Mouse (Mus musculus): Measurements from ENCODE around the gene Rnf144b. TPM values are rescaled to one million over a fixed set of nuclear protein-coding genes. Genes with fewer than 3 reads are reported as not detected.

Gene Rnf144b
- polyA plus RNA-seq, 1 experiment from 2014 or later: 0.91 TPM

DNA sequence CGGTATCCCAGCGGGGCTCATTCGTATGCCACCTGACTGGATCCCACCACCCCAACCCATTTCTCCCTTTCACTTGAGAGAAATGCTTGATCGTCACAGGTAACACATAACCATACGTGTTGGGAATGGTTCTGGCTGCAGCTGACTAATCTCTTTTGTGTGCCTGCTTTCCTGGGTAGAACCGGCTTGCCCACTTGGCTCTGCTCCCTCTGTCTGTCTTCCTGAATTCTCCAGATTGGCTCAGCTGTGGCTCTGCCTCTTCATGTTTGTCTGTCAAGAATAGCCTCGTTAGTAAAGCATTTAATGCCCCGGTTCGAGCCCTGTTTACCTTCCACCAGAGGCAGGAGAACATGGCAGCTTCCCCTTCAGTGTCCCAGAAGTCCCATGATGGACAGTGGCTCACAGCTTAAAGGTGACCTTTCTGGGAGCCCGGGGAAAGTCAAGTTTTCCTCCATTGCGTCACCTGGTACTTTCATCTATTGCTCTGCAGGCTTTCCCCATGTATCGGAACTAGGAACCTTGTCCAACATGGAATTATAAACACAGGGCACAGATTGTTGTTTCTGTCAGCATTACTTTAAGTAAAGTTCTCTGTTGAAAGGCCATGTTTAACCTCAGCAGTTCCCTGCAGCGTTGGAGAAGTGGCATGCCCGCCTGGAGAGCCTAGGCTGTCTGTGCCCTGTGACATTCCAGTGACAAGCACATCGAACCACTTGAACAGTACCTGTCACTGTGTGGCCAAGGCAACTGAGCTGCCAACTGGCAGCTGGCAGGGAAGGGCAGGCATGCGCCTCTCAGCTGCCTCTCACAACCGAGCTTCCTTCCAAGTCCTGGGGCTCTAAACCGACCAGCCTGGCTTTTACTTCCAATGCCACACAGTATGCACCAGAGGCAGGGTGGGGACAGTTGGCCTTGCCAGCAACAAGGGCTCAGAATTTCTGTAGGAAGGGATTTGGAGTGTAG, 101.4 kb downstream of the Rnf144b start:
- 83% methylated on average over 18 of the region's 18 CpGs for WGBS
- no peak overlapping the region for H3K4me2 ChIP-seq (ENCODE audit: low read depth, severe bottlenecking)
- H3K27ac ChIP-seq (replicated peaks; ENCODE audit: low read depth, low read length): no peak overlapping the region; the same call in 1 of the 2 replicates
- DNase-seq (ENCODE audit: low spot score): no peak
- no peaks in the 10 kb centered on the region for H3K27me3 ChIP-seq (ENCODE audit: control insufficient read depth, insufficient read depth, low read length)
- no peaks in the 10 kb centered on the region for H3K36me3 ChIP-seq (ENCODE audit: control insufficient read depth, insufficient read depth, low read length)
- H3K4me3 ChIP-seq (ENCODE audit: low read depth, low read length): no peak overlapping the region
- no peak for ATAC-seq (ENCODE audit: insufficient number of reproducible peaks, low FRiP score, low TSS enrichment, low read depth)
- no peaks in the 10 kb centered on the region for H3K9me3 ChIP-seq (ENCODE audit: control insufficient read depth, low read length)
- no peak overlapping the region for H3K9ac ChIP-seq (ENCODE audit: low read length)
- H3K4me1 ChIP-seq (ENCODE audit: control insufficient read depth, insufficient read depth, low read length): no peaks in the 10 kb centered on the region

DNA sequence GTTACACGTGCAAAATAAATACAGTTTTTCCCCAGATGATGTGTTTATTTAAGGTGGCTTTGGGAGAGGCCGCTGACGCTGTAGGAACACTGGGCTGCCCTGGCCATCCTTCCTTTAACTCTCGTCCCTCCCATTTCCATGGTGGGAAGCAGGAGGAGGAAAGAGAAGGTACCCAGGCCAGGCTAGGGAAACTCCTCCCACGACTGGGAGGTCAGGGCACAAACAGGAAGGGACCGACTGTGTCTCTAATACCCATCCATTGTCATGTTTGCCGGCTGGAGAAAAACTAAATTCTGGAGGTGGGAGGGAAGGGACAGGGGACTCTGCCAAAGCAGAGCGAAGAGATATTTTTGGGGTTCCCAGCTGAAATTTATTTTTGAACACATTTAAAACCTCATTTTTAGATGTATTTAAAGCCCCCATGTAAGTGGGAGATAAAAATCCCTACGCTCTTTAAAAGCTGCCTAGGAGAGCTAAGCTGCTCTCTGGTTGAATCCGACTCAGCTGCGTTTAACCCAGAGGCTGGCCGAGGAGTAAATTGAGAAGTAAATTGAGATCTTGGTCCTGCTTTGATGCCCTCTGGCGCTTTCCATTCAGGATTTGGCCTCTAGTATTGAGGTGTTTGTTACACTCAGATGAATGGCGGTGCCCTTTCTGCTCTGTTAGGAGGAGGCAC, 102.3 kb downstream of the Rnf144b start:
- ATAC-seq (ENCODE audit: insufficient number of reproducible peaks, low FRiP score, low TSS enrichment, low read depth): no peak
- Histone ChIP-seq H3K4me2 (ENCODE audit: low read depth, severe bottlenecking) (no peak overlapping the region), H3K4me3 (ENCODE audit: low read depth, low read length) (no peak overlapping the region), H3K27me3 (ENCODE audit: control insufficient read depth, insufficient read depth, low read length) (no peaks in the 10 kb centered on the region), H3K27ac (replicated peaks; ENCODE audit: low read depth, low read length) (no peak overlapping the region), H3K4me1 (ENCODE audit: control insufficient read depth, insufficient read depth, low read length) (no peaks in the 10 kb centered on the region), H3K36me3 (ENCODE audit: control insufficient read depth, insufficient read depth, low read length) (no peaks in the 10 kb centered on the region), H3K9me3 (ENCODE audit: control insufficient read depth, low read length) (no peaks in the 10 kb centered on the region), H3K9ac (ENCODE audit: low read length) (no peak overlapping the region)
- 29% methylated on average over 14 of the region's 14 CpGs for WGBS
- DNase-seq (ENCODE audit: low spot score): no peak

DNA sequence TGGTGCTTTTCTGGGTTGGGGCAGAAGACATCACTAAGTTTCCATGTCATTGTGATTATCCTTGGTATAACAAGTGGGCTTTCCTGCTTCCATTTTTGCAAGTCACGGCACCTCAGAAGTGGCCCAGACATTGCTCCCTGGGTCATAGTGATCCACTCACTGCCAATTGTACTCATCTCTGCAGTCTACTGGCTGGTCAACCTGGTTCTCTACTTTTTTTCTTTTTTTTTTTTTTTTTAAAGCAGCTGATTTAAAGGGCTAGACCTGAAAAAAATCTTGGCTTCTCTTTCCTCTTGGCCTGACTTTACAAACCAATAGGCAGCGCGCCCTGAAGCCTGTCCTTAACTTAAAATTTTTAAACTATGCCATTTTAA, 102.9 kb downstream of the Rnf144b start:
- DNase-seq (ENCODE audit: low spot score): no peak
- H3K4me3 ChIP-seq (ENCODE audit: low read depth, low read length): no peak overlapping the region
- H3K27ac ChIP-seq (replicated peaks; ENCODE audit: low read depth, low read length): no peak overlapping the region
- H3K27me3 ChIP-seq (ENCODE audit: control insufficient read depth, insufficient read depth, low read length): no peaks in the 10 kb centered on the region
- H3K36me3 ChIP-seq (ENCODE audit: control insufficient read depth, insufficient read depth, low read length): no peaks in the 10 kb centered on the region
- H3K9ac ChIP-seq (ENCODE audit: low read length): no peak overlapping the region
- ATAC-seq (ENCODE audit: insufficient number of reproducible peaks, low FRiP score, low TSS enrichment, low read depth): no peak
- H3K4me1 ChIP-seq (ENCODE audit: control insufficient read depth, insufficient read depth, low read length): no peaks in the 10 kb centered on the region
- no peaks in the 10 kb centered on the region for H3K9me3 ChIP-seq (ENCODE audit: control insufficient read depth, low read length)
- WGBS: 86% methylated on average over 3 of the region's 3 CpGs
- H3K4me2 ChIP-seq (ENCODE audit: low read depth, severe bottlenecking): no peak overlapping the region

DNA sequence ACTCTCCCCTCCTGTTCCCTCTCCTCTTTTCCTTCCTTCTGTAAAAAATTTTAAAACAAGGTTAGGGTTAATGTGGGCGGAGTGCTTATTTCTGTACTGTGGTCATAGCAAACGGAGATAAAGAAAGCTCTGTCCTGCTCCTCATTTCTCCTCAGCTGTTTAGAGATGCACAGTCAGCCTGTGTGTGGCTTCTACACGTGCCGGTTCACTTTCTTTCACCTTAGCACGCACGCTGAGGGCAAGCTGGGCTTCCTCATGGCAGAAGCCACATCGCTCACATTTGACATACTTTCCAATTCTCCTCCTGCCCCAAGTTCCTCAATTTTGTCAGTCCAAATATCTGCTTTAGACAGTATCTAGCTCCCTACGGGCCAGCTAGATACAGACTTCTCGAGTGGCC, 103.3 kb downstream of the Rnf144b start:
- no peak for ATAC-seq (ENCODE audit: insufficient number of reproducible peaks, low FRiP score, low TSS enrichment, low read depth)
- WGBS: 90% methylated on average over 9 of the region's 9 CpGs
- H3K27ac ChIP-seq (replicated peaks; ENCODE audit: low read depth, low read length): no peak overlapping the region
- H3K4me2 ChIP-seq (ENCODE audit: low read depth, severe bottlenecking): no peak overlapping the region
- H3K36me3 ChIP-seq (ENCODE audit: control insufficient read depth, insufficient read depth, low read length): no peaks in the 10 kb centered on the region
- no peaks in the 10 kb centered on the region for H3K27me3 ChIP-seq (ENCODE audit: control insufficient read depth, insufficient read depth, low read length)
- no peak overlapping the region for H3K9ac ChIP-seq (ENCODE audit: low read length)
- no peak overlapping the region for H3K4me3 ChIP-seq (ENCODE audit: low read depth, low read length)
- no peaks in the 10 kb centered on the region for H3K9me3 ChIP-seq (ENCODE audit: control insufficient read depth, low read length)
- no peaks in the 10 kb centered on the region for H3K4me1 ChIP-seq (ENCODE audit: control insufficient read depth, insufficient read depth, low read length)
- DNase-seq (ENCODE audit: low spot score): no peak

DNA sequence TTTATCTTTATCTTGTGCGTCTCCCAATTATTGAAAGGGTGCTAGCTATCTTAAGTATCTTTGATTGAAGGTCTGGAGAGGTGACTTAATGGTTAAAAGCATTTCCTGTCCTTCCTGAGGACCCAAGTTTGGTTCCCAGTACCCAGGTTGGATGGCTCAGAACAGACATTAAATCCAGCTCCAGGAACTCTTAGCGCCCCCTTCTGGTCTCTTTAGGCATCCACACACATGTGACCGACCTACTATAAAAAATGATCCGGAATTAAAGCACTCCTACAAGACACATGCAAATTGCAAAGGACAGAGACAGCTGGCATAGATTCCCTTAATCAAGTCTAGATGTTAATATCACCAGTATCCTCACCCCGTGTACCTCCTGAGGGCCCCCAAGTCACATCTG, 104.1 kb downstream of the Rnf144b start:
- no peaks in the 10 kb centered on the region for H3K27me3 ChIP-seq (ENCODE audit: control insufficient read depth, insufficient read depth, low read length)
- no peaks in the 10 kb centered on the region for H3K9me3 ChIP-seq (ENCODE audit: control insufficient read depth, low read length)
- DNase-seq (ENCODE audit: low spot score) (no peak), ATAC-seq (ENCODE audit: insufficient number of reproducible peaks, low FRiP score, low TSS enrichment, low read depth) (no peak)
- no peak overlapping the region for H3K4me3 ChIP-seq (ENCODE audit: low read depth, low read length)
- 89% methylated on average over 5 of the region's 5 CpGs for WGBS
- H3K9ac ChIP-seq (ENCODE audit: low read length): no peak overlapping the region
- H3K4me2 ChIP-seq (ENCODE audit: low read depth, severe bottlenecking): no peak overlapping the region
- no peaks in the 10 kb centered on the region for H3K4me1 ChIP-seq (ENCODE audit: control insufficient read depth, insufficient read depth, low read length)
- H3K27ac ChIP-seq (replicated peaks; ENCODE audit: low read depth, low read length): no peak overlapping the region
- no peaks in the 10 kb centered on the region for H3K36me3 ChIP-seq (ENCODE audit: control insufficient read depth, insufficient read depth, low read length)

DNA sequence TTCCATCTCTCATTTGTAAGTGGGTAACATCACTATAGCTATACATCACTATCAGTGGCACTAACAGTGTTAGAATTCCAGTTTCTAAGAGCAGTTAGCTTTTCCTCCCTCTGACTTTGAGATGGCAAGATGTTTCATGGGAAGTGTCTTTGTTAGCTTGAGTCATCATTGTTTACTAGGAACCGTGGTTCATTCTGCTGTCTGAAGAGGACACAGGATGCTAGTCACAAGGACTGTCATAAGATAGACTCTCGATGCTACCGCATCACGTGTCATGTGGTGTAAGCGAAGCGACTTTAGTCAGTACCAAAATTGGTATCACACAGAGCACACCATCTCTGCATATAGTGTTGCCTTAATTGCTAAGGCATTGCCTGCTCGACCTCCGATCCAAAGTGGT, 105.7 kb downstream of the Rnf144b start:
- no peak overlapping the region for H3K4me2 ChIP-seq (ENCODE audit: low read depth, severe bottlenecking)
- WGBS: 93% methylated on average over 8 of the region's 8 CpGs
- H3K4me1 ChIP-seq (ENCODE audit: control insufficient read depth, insufficient read depth, low read length): no peaks in the 10 kb centered on the region
- no peaks in the 10 kb centered on the region for H3K27me3 ChIP-seq (ENCODE audit: control insufficient read depth, insufficient read depth, low read length)
- no peak overlapping the region for H3K27ac ChIP-seq (replicated peaks; ENCODE audit: low read depth, low read length)
- no peak overlapping the region for H3K9ac ChIP-seq (ENCODE audit: low read length)
- no peak overlapping the region for H3K4me3 ChIP-seq (ENCODE audit: low read depth, low read length)
- H3K9me3 ChIP-seq (ENCODE audit: control insufficient read depth, low read length): no peaks in the 10 kb centered on the region
- ATAC-seq (ENCODE audit: insufficient number of reproducible peaks, low FRiP score, low TSS enrichment, low read depth) (no peak), DNase-seq (ENCODE audit: low spot score) (no peak)
- H3K36me3 ChIP-seq (ENCODE audit: control insufficient read depth, insufficient read depth, low read length): no peaks in the 10 kb centered on the region

DNA sequence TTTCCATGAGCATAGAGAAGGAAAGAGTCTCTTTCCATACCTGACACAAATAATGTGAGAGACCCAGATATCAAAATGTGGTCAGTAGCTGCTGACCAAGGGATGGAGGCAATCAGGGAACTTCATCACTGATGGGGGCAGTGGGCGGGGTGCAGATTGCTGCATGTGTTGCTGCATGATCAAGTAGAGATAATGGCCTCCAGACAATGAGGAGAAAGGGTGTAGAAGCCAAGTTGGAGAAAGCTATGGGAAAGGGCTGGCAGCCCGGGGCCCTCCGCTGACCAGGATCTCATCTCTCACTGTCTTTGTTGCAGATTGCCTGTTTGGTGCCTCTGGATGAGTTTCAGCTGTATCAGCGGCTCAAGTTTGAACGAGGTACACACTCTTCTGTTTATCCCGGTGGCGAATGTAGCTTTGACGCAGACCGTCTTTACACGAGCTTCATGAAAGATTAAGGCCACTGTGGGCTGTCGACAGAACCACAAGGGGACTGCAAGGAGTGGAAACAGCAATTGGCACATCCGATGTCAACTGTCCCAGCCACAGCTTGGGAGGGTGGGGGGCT, 106.3 kb downstream of the Rnf144b start:
- Histone ChIP-seq H3K9me3 (ENCODE audit: control insufficient read depth, low read length) (no peaks in the 10 kb centered on the region), H3K36me3 (ENCODE audit: control insufficient read depth, insufficient read depth, low read length) (no peaks in the 10 kb centered on the region), H3K4me2 (ENCODE audit: low read depth, severe bottlenecking) (no peak overlapping the region), H3K4me3 (ENCODE audit: low read depth, low read length) (no peak overlapping the region), H3K9ac (ENCODE audit: low read length) (no peak overlapping the region), H3K4me1 (ENCODE audit: control insufficient read depth, insufficient read depth, low read length) (no peaks in the 10 kb centered on the region), H3K27ac (replicated peaks; ENCODE audit: low read depth, low read length) (no peak overlapping the region), H3K27me3 (ENCODE audit: control insufficient read depth, insufficient read depth, low read length) (no peaks in the 10 kb centered on the region)
- WGBS: 94% methylated on average over 12 of the region's 12 CpGs
- DNase-seq (ENCODE audit: low spot score) (no peak), ATAC-seq (ENCODE audit: insufficient number of reproducible peaks, low FRiP score, low TSS enrichment, low read depth) (no peak)

DNA sequence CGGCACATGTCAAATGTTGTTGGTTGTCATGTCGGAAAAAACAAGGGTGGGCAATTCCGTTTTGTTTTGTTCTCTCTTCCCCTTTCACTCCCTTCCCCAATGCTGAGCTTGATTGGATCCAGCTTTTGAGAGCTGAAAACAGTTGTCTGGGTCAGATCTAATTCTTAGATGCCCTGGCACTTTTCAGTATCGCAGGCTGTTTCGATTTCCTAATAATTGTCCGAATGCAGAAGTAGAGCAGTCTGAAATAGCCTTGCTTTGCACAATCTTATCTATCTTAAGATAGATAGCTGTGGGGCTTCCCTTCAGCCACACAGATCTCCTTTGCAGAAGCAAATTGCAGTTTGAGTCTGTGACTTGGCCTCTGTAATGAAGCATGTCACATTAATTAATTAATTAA, 109.7 kb downstream of the Rnf144b start:
- Histone ChIP-seq H3K9me3 (ENCODE audit: control insufficient read depth, low read length) (no peaks in the 10 kb centered on the region), H3K27ac (replicated peaks; ENCODE audit: low read depth, low read length) (no peak overlapping the region), H3K4me2 (ENCODE audit: low read depth, severe bottlenecking) (no peak overlapping the region), H3K27me3 (ENCODE audit: control insufficient read depth, insufficient read depth, low read length) (no peaks in the 10 kb centered on the region), H3K4me3 (ENCODE audit: low read depth, low read length) (no peak overlapping the region), H3K36me3 (ENCODE audit: control insufficient read depth, insufficient read depth, low read length) (no peaks in the 10 kb centered on the region), H3K9ac (ENCODE audit: low read length) (no peak overlapping the region), H3K4me1 (ENCODE audit: control insufficient read depth, insufficient read depth, low read length) (no peaks in the 10 kb centered on the region)
- whole genome bisulfite sequencing: 88% methylated on average over 6 of the region's 6 CpGs
- ATAC-seq (ENCODE audit: insufficient number of reproducible peaks, low FRiP score, low TSS enrichment, low read depth) (no peak), DNase-seq (ENCODE audit: low spot score) (no peak)

Measured in limb, embryonic 11.5 days (tissue).